Mouse (Mus musculus) kidney, adult 2 months (tissue): Measurements from ENCODE around the gene Ccdc47. TPM values are rescaled to one million over a fixed set of nuclear protein-coding genes. Genes with fewer than 3 reads are reported as not detected.

ENCODE experiments used
- DNase-seq: peaks from one replicate; pipeline ENCODE4 v3.0.0; 2021
- H3K27ac ChIP-seq: fragments of 200-500 bp; 2 replicates; pipeline ENCODE4 v1.5.1; 2012; ENCODE audit warnings: low read depth, low read length, control low read depth, inconsistent platforms; ENCODE audit not compliant: insufficient read depth
- H3K27me3 ChIP-seq: fragments of 200-500 bp; replicated peaks from 2 replicates; pipeline ENCODE4 v1.6.1; 2012; ENCODE audit warnings: mild to moderate bottlenecking, moderate library complexity, low read length, inconsistent platforms; ENCODE audit not compliant: control insufficient read depth, insufficient read depth
- H3K36me3 ChIP-seq: fragments of 200-500 bp; 2 replicates; pipeline ENCODE4 v1.6.1; 2012; ENCODE audit warnings: mild to moderate bottlenecking, moderate library complexity, low read length, inconsistent platforms; ENCODE audit not compliant: control insufficient read depth, insufficient read depth
- H3K4me1 ChIP-seq: fragments of 200-500 bp; 2 replicates; pipeline ENCODE4 v1.6.1; 2011; ENCODE audit warnings: low read length; ENCODE audit not compliant: control insufficient read depth, insufficient read depth
- H3K4me3 ChIP-seq: fragments of 200-500 bp; 2 replicates; pipeline ENCODE4 v1.5.1; 2011; ENCODE audit warnings: mild to moderate bottlenecking, low read depth, low read length, control low read depth; ENCODE audit not compliant: insufficient read depth
- CTCF ChIP-seq: fragments of 200-500 bp; conservative IDR thresholded peaks from 2 replicates; pipeline ENCODE4 v1.5.1; 2011; ENCODE audit warnings: low read depth, mild to moderate bottlenecking, control low read depth, low read length, moderate library complexity, mixed read lengths; ENCODE audit not compliant: insufficient read depth, insufficient read length
- POLR2A ChIP-seq: fragments of 200-500 bp; IDR thresholded peaks from one replicate; pipeline ENCODE4 v1.6.1; 2011; ENCODE audit warnings: low read depth, low read length, control low read depth
- WGBS: fragments of 180-500 bp; shearing (Covaris S2); methylation state at CpG from one replicate; pipeline ENCODE4 v1.1.7; 2018; 5-methylcytosine and 5-hydroxymethylcytosine counted together
- polyA plus RNA-seq: library from polyadenylated mRNA; depleted of rRNA; stranded (reverse); fragments of >200 nt; gene quantifications from 2 replicates; pipeline ENCODE4 v1.2.3, GENCODE M21; 2012

Gene Ccdc47
- polyA plus RNA-seq, 1 experiment = 20.6 TPM

GRCm38 (mm10) chr11:106198277-106198676, 17.9 kb downstream of the Ccdc47 start:
- Histone ChIP-seq H3K4me3 (no peak overlapping the region), H3K27me3 (no peaks in the 10 kb centered on the region), H3K36me3 (peaks cover 9% of the 10 kb centered on the region), H3K27ac (no peak overlapping the region), H3K4me1 (no peaks in the 10 kb centered on the region; the same call in 1 of the 2 replicates)
- 86% methylated on average over 4 of the region's 4 CpGs for WGBS
- DNase-seq = no peak
- no peak for TF ChIP-seq CTCF
- TF ChIP-seq POLR2A = no peak

GRCm38 (mm10) chr11:106195341-106195740, 20.8 kb downstream of the Ccdc47 start:
- TF ChIP-seq CTCF = no peak
- TF ChIP-seq POLR2A = no peak
- no peak overlapping the region for H3K27ac ChIP-seq

GRCm38 (mm10) chr11:106194891-106195290, 21.3 kb downstream of the Ccdc47 start:
- H3K27me3 ChIP-seq = no peaks in the 10 kb centered on the region
- WGBS = 91% methylated on average over 7 of the region's 7 CpGs
- no peak for DNase-seq
- H3K36me3 ChIP-seq = no peaks in the 10 kb centered on the region
- H3K27ac ChIP-seq = no peak overlapping the region
- peaks cover 5% of the 10 kb centered on the region; the same call in 1 of the 2 replicates for H3K4me1 ChIP-seq
- TF ChIP-seq POLR2A = no peak
- no peak for TF ChIP-seq CTCF
- H3K4me3 ChIP-seq = no peak overlapping the region

More at GRCm38 (mm10) chr11:106195341-106195740, 20.8 kb downstream of the Ccdc47 start:
- no peak overlapping the region for H3K4me3 ChIP-seq
- no peak for DNase-seq
- H3K4me1 ChIP-seq = peaks cover 5% of the 10 kb centered on the region; the same call in 1 of the 2 replicates
- H3K36me3 ChIP-seq = no peaks in the 10 kb centered on the region
- no peaks in the 10 kb centered on the region for H3K27me3 ChIP-seq

GRCm38 (mm10) chr11:106194155-106194541, 22.0 kb downstream of the Ccdc47 start:
- Histone ChIP-seq H3K27ac (peak overlapping the region; percentile 67), H3K27me3 (no peaks in the 10 kb centered on the region), H3K36me3 (no peaks in the 10 kb centered on the region), H3K4me1 (peaks cover 5% of the 10 kb centered on the region; the same call in 1 of the 2 replicates), H3K4me3 (peak overlapping the region; percentile 61)
- 24% methylated on average over 3 of the region's 3 CpGs for WGBS
- DNase-seq = no peak
- TF ChIP-seq POLR2A = no peak
- no peak for TF ChIP-seq CTCF

- Histone ChIP-seq H3K36me3 (no peaks in the 10 kb centered on the region), H3K4me3 (peak overlapping the region; percentile 64), H3K4me1 (peaks cover 5% of the 10 kb centered on the region; the same call in 1 of the 2 replicates), H3K27ac (peak overlapping the region; percentile 67), H3K27me3 (no peaks in the 10 kb centered on the region)
- peak; percentile 98 for DNase-seq
- TF ChIP-seq CTCF (0 out of 2 replicates have a peak, but pooled peaks have one; percentile 1), POLR2A (peak; percentile 86)
- under 1% methylated on average over 44 of the region's 44 CpGs for WGBS
Observed at GRCm38 (mm10) chr11:106193371-106194154, 22.6 kb downstream of the Ccdc47 start.

GRCm38 (mm10) chr11:106192657-106193370, 23.3 kb downstream of the Ccdc47 start:
- H3K27ac ChIP-seq = peak overlapping the region; percentile 57
- TF ChIP-seq POLR2A (no peak), CTCF (no peak)
- no peaks in the 10 kb centered on the region for H3K27me3 ChIP-seq
- 5% methylated on average over 19 of the region's 19 CpGs for WGBS
- H3K4me1 ChIP-seq = peaks cover 5% of the 10 kb centered on the region; the same call in 1 of the 2 replicates
- DNase-seq = peak; percentile 62
- peak overlapping the region; percentile 64 for H3K4me3 ChIP-seq
- H3K36me3 ChIP-seq = no peaks in the 10 kb centered on the region

- 42% methylated on average over 5 of the region's 5 CpGs for WGBS
- DNase-seq = no peak
- no peaks in the 10 kb centered on the region for H3K36me3 ChIP-seq
- H3K4me3 ChIP-seq = no peak overlapping the region
- TF ChIP-seq CTCF (no peak), POLR2A (no peak)
- H3K4me1 ChIP-seq = peaks cover 5% of the 10 kb centered on the region; the same call in 1 of the 2 replicates
- H3K27me3 ChIP-seq = no peaks in the 10 kb centered on the region
- no peak overlapping the region for H3K27ac ChIP-seq
Observed at GRCm38 (mm10) chr11:106192241-106192640, 23.9 kb downstream of the Ccdc47 start.
